Mouse (Mus musculus) adrenal gland, postnatal 0 days (tissue): ENCODE measurements around the gene Crebbp. TPM values are rescaled to one million over a fixed set of nuclear protein-coding genes. Genes with fewer than 3 reads are reported as not detected.

ENCODE experiments used
- microRNA-seq: library from miRNA; unstranded; fragments of <30 nt; microRNA quantifications from one replicate; pipeline ENCODE4, GENCODE M21; 2016; ENCODE audit warnings: borderline replicate concordance; ENCODE audit not compliant: insufficient number of aligned reads
- polyA plus RNA-seq: library from polyadenylated mRNA; unstranded; fragments of >200 nt; fragmentation: Nextera tagmentation; extraction: Ambion mirVana; gene quantifications from 2 replicates; pipeline ENCODE4 v1.2.1, GENCODE M21; 2015

The Crebbp gene
- polyA plus RNA-seq = 17.4 and 19.4 TPM in 2 replicates

DNA sequence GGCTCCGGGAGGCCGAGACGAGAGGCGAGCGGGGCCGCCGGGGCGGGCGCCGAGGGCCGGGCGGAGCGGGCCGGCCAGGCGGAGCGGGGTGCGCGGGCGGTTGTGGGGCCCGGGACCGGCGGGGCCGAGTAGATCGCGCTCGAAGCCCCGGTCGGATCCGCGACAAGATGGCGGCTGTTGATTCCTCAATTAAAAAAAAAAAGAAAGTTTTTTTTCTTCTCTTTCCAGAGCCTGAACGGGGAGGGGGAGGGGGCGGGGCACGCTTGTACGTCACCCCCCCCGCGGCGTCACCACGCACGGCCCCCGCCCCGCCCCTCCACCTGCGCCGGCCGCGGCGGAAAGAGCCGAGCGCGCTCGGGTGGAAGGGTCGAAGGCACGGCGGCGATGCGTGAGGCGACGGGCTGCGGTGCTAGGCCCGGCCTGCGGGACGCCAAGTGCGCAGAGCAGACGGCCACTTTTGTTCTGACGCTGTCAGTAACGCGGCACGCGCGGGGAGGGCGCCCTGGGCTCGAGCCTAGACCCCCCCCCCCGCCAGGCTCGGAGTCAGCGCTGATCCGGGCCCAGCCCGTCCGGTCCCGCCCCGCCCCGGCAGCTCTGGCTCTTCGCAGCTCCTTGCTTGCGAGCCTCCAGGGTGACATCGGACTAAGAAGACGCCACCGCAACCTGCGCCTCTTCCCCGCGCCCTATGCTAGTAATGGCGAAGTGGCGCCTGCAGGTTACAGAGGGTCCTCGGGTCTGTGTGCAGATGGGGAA, at the start of gene Crebbp:
TSS of gene Crebbp (minus strand) at position 199 of the 753 bp plus-strand sequence.

DNA sequence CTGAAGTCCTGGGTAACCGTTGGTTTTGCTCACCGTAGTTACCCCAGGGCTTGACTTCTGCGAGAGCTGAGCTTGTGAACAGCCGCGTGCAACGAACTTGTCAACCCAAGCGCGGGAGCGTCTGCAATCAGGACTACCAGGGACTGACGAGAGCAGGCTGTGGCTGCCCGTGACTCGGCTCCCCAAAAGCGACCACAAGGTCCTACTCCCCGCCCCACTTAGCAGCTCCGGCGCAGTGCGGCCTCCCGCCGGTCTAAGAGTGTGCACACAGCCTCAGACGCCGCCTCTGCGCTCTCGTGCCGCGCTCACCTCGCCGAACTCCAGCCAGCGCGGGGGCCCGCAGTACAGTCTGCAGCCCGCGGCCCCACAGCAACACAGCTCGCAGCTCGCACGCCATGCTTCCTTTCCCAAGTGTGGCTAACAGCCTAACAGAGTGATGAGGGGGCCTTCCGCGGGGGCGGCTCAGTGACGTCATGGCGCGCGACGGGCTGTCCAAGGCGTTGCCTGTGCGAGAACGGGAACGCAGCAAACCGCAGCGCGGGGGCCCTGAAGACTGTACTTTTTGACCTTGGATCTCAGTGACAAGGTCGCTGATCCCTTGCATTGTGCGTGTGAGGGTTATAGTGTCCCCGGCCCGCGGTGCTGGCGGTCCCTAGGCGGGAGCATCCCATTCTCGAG, 136.3 kb downstream of the Crebbp start, which contains the start of gene Trap1:
TSS of gene Trap1 (minus strand) at position 444 of the 678 bp plus-strand sequence.

DNA sequence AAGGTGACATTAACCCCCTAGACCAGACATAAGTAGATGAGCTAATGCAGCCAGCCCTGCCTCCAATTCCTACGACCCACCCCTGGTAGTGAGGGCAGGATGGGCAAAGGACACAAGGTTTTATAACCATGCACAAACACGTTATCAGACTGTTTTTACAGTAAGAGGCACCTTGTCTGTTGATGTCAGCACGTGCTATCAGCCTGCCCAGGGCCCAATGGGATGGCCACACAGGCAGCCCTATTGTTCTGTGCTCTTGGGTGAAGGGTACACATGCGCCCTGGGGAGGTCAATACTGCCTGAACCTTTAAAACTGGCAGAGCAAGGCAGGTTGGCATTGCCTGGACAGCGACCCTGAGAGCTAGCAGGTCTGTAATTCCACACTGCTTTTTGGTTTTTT, 177.0 kb downstream of the Crebbp start, which contains the start of gene Dnase1:
TSS of gene Dnase1 (plus strand) at position 136 of the 400 bp plus-strand sequence.

Small RNAs within 50 kb of the gene (microRNA-seq; reads per million reads assigned to microRNA genes)
- gene Gm23413 = not detected

Other genes with a start within 250 kb of the Crebbp start
- gene Nlrc3, start 237.4 kb downstream of the Crebbp start, polyA plus RNA-seq = 0.13 and 0.87 TPM in 2 replicates
- gene Slx4, start 210.2 kb downstream of the Crebbp start, polyA plus RNA-seq = 5.0 and 5.6 TPM in 2 replicates
- 0.79 and 1.0 TPM in 2 replicates for gene Dnase1, start 177.1 kb downstream of the Crebbp start, polyA plus RNA-seq
- 66.4 and 120 TPM in 2 replicates for gene Trap1, start 136.2 kb downstream of the Crebbp start, polyA plus RNA-seq
- 3.1 and 6.9 TPM in 2 replicates for gene Adcy9, start 206.5 kb upstream of the Crebbp start, polyA plus RNA-seq